Comparison of ENCODE assay signal across 27 mouse cellular contexts in the genomic region with DNA sequence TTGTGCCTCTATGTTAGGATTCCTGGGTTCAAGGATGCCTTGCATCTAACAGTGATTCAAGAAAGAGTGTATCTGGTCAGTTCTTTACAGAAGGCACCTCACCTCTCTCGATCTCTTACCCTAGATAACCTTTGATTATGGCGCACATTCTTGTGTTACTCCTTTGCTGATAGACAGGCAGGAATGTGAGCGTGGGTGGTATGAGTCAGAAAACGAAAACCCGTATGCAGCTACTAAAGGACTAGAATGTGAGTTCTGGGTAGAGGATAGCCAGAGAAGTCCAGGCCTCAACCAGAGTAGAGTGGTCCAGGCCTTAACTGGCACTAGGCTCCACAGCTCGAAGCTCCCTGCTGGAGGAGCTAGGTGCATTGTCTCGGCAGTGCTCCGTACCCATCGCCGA. TPM values are rescaled to one million over a fixed set of nuclear protein-coding genes. Genes with fewer than 3 reads are reported as not detected.
DNase-seq lines count a peak whose midpoint lies in the region; ATAC-seq and TF ChIP-seq lines count a peak whose summit lies in the region.
"Had no signal": no experiment of that assay in that cellular context is flagged by ENCODE, and none has a peak within 500 bp of the region (broad histone marks: within the 10 kb centered on the region; RNA-seq: fewer than 3 reads in every experiment).

No protein-coding gene starts in this region.

- no peak for TF ChIP-seq CTCF in kidney, adult 2 months (conservative IDR thresholded peaks at IDR 0.05; ENCODE audit: insufficient read depth, insufficient read length, low read depth, low read length)
- TF ChIP-seq CTCF in embryonic fibroblast, embryonic 13.5 days (IDR thresholded peaks at IDR 0.05; ENCODE audit: borderline replicate concordance, insufficient read depth, low read length): no peak

- no peak overlapping the region for H3K27ac ChIP-seq in kidney, embryonic 16.5 days (ENCODE audit: low read length)
- no peak overlapping the region for H3K27ac ChIP-seq in kidney, adult 2 months (ENCODE audit: insufficient read depth, low read depth, low read length)
- H3K27ac ChIP-seq in embryonic fibroblast, embryonic 13.5 days (ENCODE audit: insufficient read depth, low read length): peak overlapping the region; percentile 84
- H3K27ac ChIP-seq: embryonic facial prominence, embryonic 15.5 days; forebrain, embryonic 15.5 days; heart, adult 2 months; heart, embryonic 15.5 days; hindbrain, embryonic 12.5 days; hindbrain, postnatal 0 days; intestine, embryonic 15.5 days; layer of hippocampus, adult 2 months; liver, embryonic 15.5 days; midbrain, embryonic 12.5 days had no signal

- ATAC-seq in kidney, embryonic 16.5 days (ENCODE audit: low FRiP score, low TSS enrichment): no peak
- ATAC-seq: forebrain, embryonic 15.5 days; hindbrain, postnatal 0 days; intestine, embryonic 15.5 days had no signal

- no peaks in the 10 kb centered on the region for H3K9me3 ChIP-seq in kidney, embryonic 16.5 days (ENCODE audit: low read length)
- H3K9me3 ChIP-seq: embryonic facial prominence, embryonic 15.5 days; forebrain, embryonic 15.5 days; G1E; heart, embryonic 15.5 days; hindbrain, embryonic 12.5 days; intestine, embryonic 15.5 days; liver, embryonic 15.5 days; midbrain, embryonic 12.5 days had no signal

- H3K36me3 ChIP-seq in kidney, embryonic 16.5 days (ENCODE audit: insufficient read depth, low read length): no peaks in the 10 kb centered on the region
- no peaks in the 10 kb centered on the region for H3K36me3 ChIP-seq in kidney, adult 2 months (ENCODE audit: control insufficient read depth, insufficient read depth, low read length)
- H3K36me3 ChIP-seq: embryonic facial prominence, embryonic 15.5 days; forebrain, embryonic 15.5 days; G1E; heart, embryonic 15.5 days; hindbrain, embryonic 12.5 days; intestine, embryonic 15.5 days; liver, embryonic 15.5 days; midbrain, embryonic 12.5 days had no signal

- H3K4me3 ChIP-seq in kidney, embryonic 16.5 days (ENCODE audit: low read length): no peak overlapping the region
- no peak overlapping the region for H3K4me3 ChIP-seq in kidney, adult 2 months (ENCODE audit: insufficient read depth, low read depth, low read length)
- no peak overlapping the region for H3K4me3 ChIP-seq in embryonic fibroblast, embryonic 13.5 days (ENCODE audit: insufficient read depth, low read length)
- H3K4me3 ChIP-seq: embryonic facial prominence, embryonic 15.5 days; forebrain, embryonic 15.5 days; heart, adult 2 months; heart, embryonic 15.5 days; hindbrain, embryonic 12.5 days; intestine, embryonic 15.5 days; layer of hippocampus, adult 2 months; liver, embryonic 15.5 days; midbrain, embryonic 12.5 days had no signal

- DNase-seq in kidney, adult 2 months: no peak
- peak; percentile 27 for DNase-seq in Muller cell, postnatal 12 days (ENCODE audit: inconsistent ontology term)
- DNase-seq in lung, postnatal 4 days: no peak
- DNase-seq in left cerebral cortex, adult 9 months (ENCODE audit: low spot score in 2 of 2): no peak
- DNase-seq: adrenal gland, postnatal 25 days; cerebellum, adult 11-12 months; cerebellum, postnatal 10 days; gastrocnemius, postnatal 36 days; heart, adult 2 months; heart, postnatal 36 days; kidney, adult 9 months; kidney, postnatal 25 days; left cerebral cortex, postnatal 4 days; lung, embryonic 14.5 days had no signal

- no peak overlapping the region for H3K4me2 ChIP-seq in kidney, embryonic 16.5 days (replicated peaks; ENCODE audit: low read depth, low read length)
- H3K4me2 ChIP-seq: embryonic facial prominence, embryonic 15.5 days; forebrain, embryonic 15.5 days; heart, embryonic 15.5 days; hindbrain, embryonic 12.5 days; intestine, embryonic 15.5 days; liver, embryonic 15.5 days; lung, embryonic 14.5 days; midbrain, embryonic 12.5 days had no signal

- peaks cover 9% of the 10 kb centered on the region; the same call in 1 of the 2 replicates for H3K4me1 ChIP-seq in kidney, embryonic 16.5 days (ENCODE audit: insufficient read depth, low read length)
- H3K4me1 ChIP-seq in kidney, adult 2 months (ENCODE audit: control insufficient read depth, insufficient read depth, low read length): peaks cover 11% of the 10 kb centered on the region
- H3K4me1 ChIP-seq in embryonic fibroblast, embryonic 13.5 days (ENCODE audit: control insufficient read depth, insufficient read depth, low read length): peaks cover 10% of the 10 kb centered on the region

- H3K27me3 ChIP-seq in kidney, embryonic 16.5 days (ENCODE audit: insufficient read depth, low read length): no peaks in the 10 kb centered on the region
- H3K27me3 ChIP-seq in kidney, adult 2 months (replicated peaks; ENCODE audit: control insufficient read depth, insufficient read depth, low read length): no peaks in the 10 kb centered on the region
- H3K27me3 ChIP-seq: CH12.LX; embryonic facial prominence, embryonic 15.5 days; forebrain, embryonic 15.5 days; heart, embryonic 15.5 days; intestine, embryonic 15.5 days had no signal

- WGBS in kidney, embryonic 16.5 days: 86% methylated on average over 10 of the region's 10 CpGs
- 86% methylated on average over 10 of the region's 10 CpGs for whole genome bisulfite sequencing in kidney, adult 2 months

- TF ChIP-seq POLR2A in kidney, adult 2 months (IDR thresholded peaks at IDR 0.05; ENCODE audit: low read depth, low read length): no peak
- no peak for TF ChIP-seq POLR2A in embryonic fibroblast, embryonic 13.5 days (IDR thresholded peaks at IDR 0.05; ENCODE audit: low read depth, low read length)

- H3K9ac ChIP-seq in kidney, embryonic 16.5 days (replicated peaks; ENCODE audit: low read length): 0 out of 2 replicates have a peak overlapping the region, but pooled peaks have one; percentile 6
- H3K9ac ChIP-seq: embryonic facial prominence, embryonic 15.5 days; forebrain, embryonic 15.5 days; heart, embryonic 15.5 days; hindbrain, embryonic 12.5 days; intestine, embryonic 15.5 days; liver, embryonic 15.5 days; lung, embryonic 14.5 days; midbrain, embryonic 12.5 days had no signal

RNA-seq across cellular contexts. Expression of gene Anapc1, which starts 5.6 kb away (rescaled TPM):
- polyA plus RNA-seq in kidney, embryonic 16.5 days (2015; fragmentation: Nextera tagmentation; extraction: Ambion mirVana): 62.1 and 65.9 TPM in 2 replicates
- polyA plus RNA-seq in kidney, adult 2 months (2012; rRNA removed): 32.2 and 40.6 TPM in 2 replicates
- 125 and 128 TPM in 2 replicates for polyA plus RNA-seq in embryonic fibroblast, embryonic 13.5 days (2011; ENCODE audit: insufficient read length, low read depth, missing spikeins)

RNA-seq across cellular contexts. Expression of gene Mertk, which starts 6.0 kb away (rescaled TPM):
- 14.2 and 14.6 TPM in 2 replicates for polyA plus RNA-seq in kidney, embryonic 16.5 days (2015; fragmentation: Nextera tagmentation; extraction: Ambion mirVana)
- 12.4 and 13.3 TPM in 2 replicates for polyA plus RNA-seq in kidney, adult 2 months (2012; rRNA removed)
- 7.3 and 9.3 TPM in 2 replicates for polyA plus RNA-seq in embryonic fibroblast, embryonic 13.5 days (2011; ENCODE audit: insufficient read length, low read depth, missing spikeins)
- polyA plus RNA-seq: G1E had no signal
